Mouse (Mus musculus): Measurements from ENCODE around the gene Gtf3c5.

Gene Gtf3c5

DNA sequence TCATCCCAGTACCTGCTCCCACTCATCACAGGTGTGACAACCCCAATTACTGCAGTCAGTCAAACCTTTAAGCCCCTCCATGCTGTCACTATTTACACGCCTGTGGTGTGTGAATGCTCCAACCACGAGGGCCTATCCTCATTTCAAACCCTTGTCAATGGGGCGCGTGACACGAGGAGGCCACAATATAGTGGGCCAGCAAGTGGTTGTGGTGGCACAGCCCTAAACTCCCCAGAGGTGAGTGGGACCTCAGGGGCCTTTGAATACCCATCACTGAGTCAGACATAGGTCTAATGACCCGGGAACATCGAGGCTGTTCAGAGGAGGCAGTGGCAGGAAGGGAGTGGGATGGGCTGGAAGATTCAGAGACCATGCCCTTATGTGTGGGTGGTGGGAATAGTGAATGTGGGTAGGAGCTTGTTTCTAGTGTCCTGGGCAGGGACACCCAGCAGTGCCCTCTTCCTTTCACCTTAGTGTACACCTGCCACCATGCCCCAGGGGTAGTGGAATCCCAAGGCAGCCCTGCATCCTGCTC is 49.6 kb downstream of the Gtf3c5 start:
- no peak for DNase-seq

- peak; percentile 79 for DNase-seq
Measured at GRCm38 (mm10) chr2:28532938-28533771, 50.4 kb downstream of the Gtf3c5 start.

GRCm38 (mm10) chr2:28530311-28530710 is 53.2 kb downstream of the Gtf3c5 start:
- DNase-seq, result no peak

- no peak for DNase-seq
Measured at GRCm38 (mm10) chr2:28529856-28530255, 53.7 kb downstream of the Gtf3c5 start.

- no peak for DNase-seq
Measured at GRCm38 (mm10) chr2:28528354-28528730, 55.2 kb downstream of the Gtf3c5 start.

GRCm38 (mm10) chr2:28527436-28528353 is 55.9 kb downstream of the Gtf3c5 start:
- no peak for DNase-seq

GRCm38 (mm10) chr2:28525943-28526876 is 57.3 kb downstream of the Gtf3c5 start:
- no peak for DNase-seq

GRCm38 (mm10) chr2:28525219-28525942 is 58.2 kb downstream of the Gtf3c5 start:
- no peak for DNase-seq

GRCm38 (mm10) chr2:28524406-28524805 is 59.1 kb downstream of the Gtf3c5 start:
- no peak for DNase-seq

DNA sequence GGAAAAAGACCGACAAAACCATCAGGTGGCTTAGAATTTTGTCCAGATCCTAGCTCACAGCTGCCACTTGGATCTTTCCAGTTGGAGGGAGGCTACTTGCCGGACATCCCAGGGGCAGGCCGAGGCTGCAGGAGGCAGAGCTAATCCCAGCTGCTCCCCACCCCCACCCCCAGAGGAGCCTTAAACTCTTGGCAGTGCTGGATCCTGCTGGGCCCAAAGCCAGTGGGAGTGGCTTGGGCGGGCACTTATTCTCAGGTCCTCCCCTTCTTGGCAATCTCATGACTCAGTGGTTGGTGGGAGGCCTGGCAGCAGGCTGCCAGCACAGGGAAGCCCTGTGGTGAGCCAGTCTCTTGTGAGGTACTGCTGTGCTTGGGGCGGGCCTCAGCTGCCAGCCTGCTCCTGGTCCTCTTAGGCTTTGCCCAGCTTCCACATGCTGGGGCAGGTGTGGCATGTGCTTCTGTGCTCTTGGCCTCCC is 59.9 kb downstream of the Gtf3c5 start:
- peak; percentile 82 for DNase-seq

DNA sequence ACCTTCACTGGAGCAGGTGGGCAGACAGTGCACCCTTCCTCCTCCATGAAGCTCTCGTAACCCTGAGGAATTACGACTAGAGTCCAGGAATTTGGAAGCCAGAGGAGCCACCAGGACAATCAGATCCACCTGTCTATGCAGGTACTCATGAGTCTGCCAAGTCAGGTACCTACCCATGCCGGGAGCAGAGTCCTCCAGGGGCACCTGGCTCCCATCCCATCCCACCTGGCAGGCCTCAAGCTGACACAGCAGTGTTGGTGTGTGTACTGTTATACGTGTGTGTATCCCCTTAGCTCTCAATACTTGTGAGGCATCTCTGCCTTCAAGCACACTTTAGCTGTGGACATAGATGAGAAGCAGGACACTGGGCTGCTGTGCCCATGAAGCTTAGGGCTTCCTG is 61.4 kb downstream of the Gtf3c5 start:
- DNase-seq, result no peak

DNA sequence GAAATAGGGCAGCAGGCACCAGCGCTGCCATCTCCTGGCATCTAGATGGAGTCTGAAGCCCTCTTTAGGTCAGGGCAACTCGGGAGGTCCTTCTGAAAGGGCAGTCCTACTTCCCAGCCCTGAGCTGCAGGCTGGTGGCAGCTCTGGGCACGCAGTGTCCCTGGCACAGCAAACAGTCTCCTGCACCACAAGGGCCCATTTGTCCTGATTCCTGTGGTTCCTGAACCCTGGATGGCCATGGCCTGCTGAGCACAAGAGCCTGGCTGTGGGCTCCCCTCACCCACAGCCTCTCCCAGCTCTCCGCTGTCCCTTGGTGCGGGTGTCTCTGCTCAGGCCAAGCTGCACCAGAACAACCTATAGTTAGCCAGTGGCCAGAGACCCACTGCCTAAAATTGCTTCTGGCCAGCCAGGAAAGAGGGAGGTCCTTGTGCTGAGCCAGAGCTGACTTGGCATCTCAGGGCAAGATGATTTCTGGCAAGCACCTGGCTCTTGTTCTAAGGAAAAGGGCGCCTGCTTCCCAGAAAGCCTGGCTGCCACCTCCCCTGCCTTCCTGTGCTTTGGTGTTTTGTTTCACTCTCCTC is 61.9 kb downstream of the Gtf3c5 start:
- no peak for DNase-seq

DNA sequence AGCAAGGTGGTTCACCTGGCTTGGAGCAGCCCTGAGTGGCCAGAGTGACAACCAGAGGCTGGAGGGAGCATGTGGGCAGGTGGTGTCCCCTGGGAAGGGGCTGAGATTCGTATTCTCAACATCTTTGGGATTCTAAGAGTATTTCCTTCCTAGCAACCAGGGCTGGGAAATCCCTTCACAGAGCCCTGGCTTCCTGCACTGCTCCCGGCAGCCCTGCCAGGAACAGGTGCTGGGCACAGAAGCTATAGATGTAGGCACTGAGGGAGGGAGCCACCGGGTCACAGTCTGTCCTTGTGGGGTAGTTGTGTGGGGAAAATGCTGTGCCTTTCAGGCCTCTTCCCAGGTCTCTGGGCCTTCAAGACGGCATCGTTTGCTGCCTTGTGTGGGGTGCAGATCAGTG is 63.0 kb downstream of the Gtf3c5 start:
- DNase-seq, result no peak

DNA sequence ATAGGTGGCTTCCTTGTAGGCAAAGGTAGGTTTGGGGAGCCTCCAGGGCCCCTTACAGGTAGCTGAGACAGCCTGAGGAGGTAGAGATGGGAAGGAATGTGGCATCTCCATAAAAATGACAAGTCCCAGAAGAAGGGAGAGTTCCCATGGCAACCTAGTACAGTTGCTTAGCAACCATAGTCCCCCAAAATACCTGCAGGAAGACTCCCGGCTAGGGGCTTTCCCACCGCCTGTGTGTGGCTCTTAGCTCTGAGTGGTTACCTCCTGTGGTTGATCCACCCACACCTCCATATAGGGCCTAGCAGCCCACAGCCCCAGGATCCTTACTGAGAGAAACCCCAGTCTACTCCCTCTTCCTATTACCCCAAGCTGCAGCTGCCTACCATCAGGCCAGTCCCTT is 65.3 kb downstream of the Gtf3c5 start:
- DNase-seq, result no peak

GRCm38 (mm10) chr2:28517206-28517909 is 66.2 kb downstream of the Gtf3c5 start:
- peak; percentile 84 for DNase-seq
